Mouse (Mus musculus) liver, embryonic 14.5 days (tissue): ENCODE measurements around the gene Cryaa.

Experiments
- CTCF ChIP-seq: IDR thresholded peaks from 2 replicates; pipeline ENCODE4 v1.5.1; 2016; ENCODE audit warnings: antibody characterized with exemption, low read depth, control low read depth
- EP300 ChIP-seq: IDR thresholded peaks from 2 replicates; pipeline ENCODE4 v1.6.1; 2016; ENCODE audit warnings: antibody characterized with exemption, low read depth

GRCm38 (mm10) chr17:31710455-31710854 is 32.8 kb downstream of the Cryaa start:
- TF ChIP-seq CTCF (no peak), EP300 (no peak)
